Mouse (Mus musculus) lung, postnatal 14 days (tissue): ENCODE measurements around the gene Hagh.
A peak's percentile ranks its signal among the peaks of the same experiment; 100 is the strongest.

Source experiments
- DNase-seq: peaks from one replicate; pipeline ENCODE4 v3.0.0; 2021

The Hagh gene

GRCm38 (mm10) chr17:24839842-24840241 is at the start of gene Hagh:
Gene Hagh, plus strand, starts transcription at chr17:24840143.
- no peak for DNase-seq

- DNase-seq, result no peak
Measured at GRCm38 (mm10) chr17:24792190-24792589, 47.8 kb upstream of the Hagh start.

GRCm38 (mm10) chr17:24794791-24795190 is 45.2 kb upstream of the Hagh start:
- DNase-seq, result no peak

GRCm38 (mm10) chr17:24796969-24797368 is 43.0 kb upstream of the Hagh start:
- no peak for DNase-seq

GRCm38 (mm10) chr17:24798229-24798628 is 41.7 kb upstream of the Hagh start:
- DNase-seq, result no peak

- no peak for DNase-seq
Measured at GRCm38 (mm10) chr17:24799476-24799875, 40.5 kb upstream of the Hagh start.

- no peak for DNase-seq
Measured at GRCm38 (mm10) chr17:24800524-24800923, 39.4 kb upstream of the Hagh start.

GRCm38 (mm10) chr17:24803952-24804951 is 35.7 kb upstream of the Hagh start, which contains the start of gene Meiob:
Gene Meiob, plus strand, starts transcription at chr17:24804289.
- peak; percentile 70 for DNase-seq

- DNase-seq, result no peak
Measured at GRCm38 (mm10) chr17:24811211-24811610, 28.7 kb upstream of the Hagh start.

- DNase-seq, result no peak
Measured at GRCm38 (mm10) chr17:24812215-24812614, 27.7 kb upstream of the Hagh start.

- no peak for DNase-seq
Measured at GRCm38 (mm10) chr17:24815256-24815655, 24.7 kb upstream of the Hagh start.

- no peak for DNase-seq
Measured at GRCm38 (mm10) chr17:24817503-24817902, 22.4 kb upstream of the Hagh start.

- DNase-seq, result no peak
Measured at GRCm38 (mm10) chr17:24818172-24818571, 21.8 kb upstream of the Hagh start.

GRCm38 (mm10) chr17:24819469-24819868 is 20.5 kb upstream of the Hagh start:
- DNase-seq, result no peak

- DNase-seq, result no peak
Measured at GRCm38 (mm10) chr17:24821351-24822280, 18.3 kb upstream of the Hagh start.

GRCm38 (mm10) chr17:24840341-24840740 is 398 bp downstream of the Hagh start:
- no peak for DNase-seq

- peak; percentile 31 for DNase-seq
Measured at GRCm38 (mm10) chr17:24841133-24841532, 1.2 kb downstream of the Hagh start.

GRCm38 (mm10) chr17:24842631-24843030 is 2.7 kb downstream of the Hagh start:
- no peak for DNase-seq

- no peak for DNase-seq
Measured at GRCm38 (mm10) chr17:24844525-24844924, 4.6 kb downstream of the Hagh start.

GRCm38 (mm10) chr17:24847386-24847785 is 7.4 kb downstream of the Hagh start:
- DNase-seq, result no peak

GRCm38 (mm10) chr17:24848600-24849031 is 8.7 kb downstream of the Hagh start:
- no peak for DNase-seq

- DNase-seq, result no peak
Measured at GRCm38 (mm10) chr17:24849733-24850064, 9.8 kb downstream of the Hagh start.

GRCm38 (mm10) chr17:24850065-24850772 is 10.3 kb downstream of the Hagh start, which contains the start of gene Fahd1:
Gene Fahd1, minus strand, starts transcription at chr17:24850364.
- DNase-seq, result peak; percentile 95
